Mouse (Mus musculus) heart, embryonic 12.5 days (tissue): ENCODE measurements at regions not wholly inside any gene's neighbourhood (a gene's known extent, or its start where the extent isn't known, plus 50 kb on each side); places are given as distances from the start of the nearest gene placed in this dataset.

Experiments
- ATAC-seq: fragments of 200-750 bp; cut with Nextera tagmentation; 2 replicates; pipeline ENCODE4 v1.8.0; 2017; ENCODE audit warnings: moderate TSS enrichment, moderate library complexity; ENCODE audit not compliant: insufficient number of reproducible peaks, low FRiP score
- H3K27ac ChIP-seq: fragments of 300-500 bp; sonication (generic); 2 replicates; pipeline ENCODE4 v1.5.1; 2016; ENCODE audit warnings: mild to moderate bottlenecking, moderate library complexity; ENCODE audit not compliant: poor library complexity, severe bottlenecking
- H3K27me3 ChIP-seq: fragments of 300-500 bp; sonication (generic); replicated peaks from 2 replicates; pipeline ENCODE4 v1.6.1; 2016; ENCODE audit warnings: mild to moderate bottlenecking, moderate library complexity
- H3K36me3 ChIP-seq: fragments of 300-500 bp; sonication (generic); 2 replicates; pipeline ENCODE4 v1.6.1; 2016; ENCODE audit warnings: mild to moderate bottlenecking, moderate library complexity
- H3K4me1 ChIP-seq: fragments of 300-500 bp; sonication (generic); replicated peaks from 2 replicates; pipeline ENCODE4 v1.6.1; 2016; ENCODE audit warnings: mild to moderate bottlenecking
- H3K4me2 ChIP-seq: fragments of 300-500 bp; sonication (generic); 2 replicates; pipeline ENCODE4 v1.6.1; 2016; ENCODE audit warnings: mild to moderate bottlenecking, moderate library complexity
- H3K4me3 ChIP-seq: fragments of 300-500 bp; sonication (generic); 2 replicates; pipeline ENCODE4 v1.5.1; 2016; ENCODE audit warnings: mild to moderate bottlenecking
- H3K9ac ChIP-seq: fragments of 300-500 bp; sonication (generic); 2 replicates; pipeline ENCODE4 v1.6.1; 2016; ENCODE audit warnings: mild to moderate bottlenecking, moderate library complexity
- H3K9me3 ChIP-seq: fragments of 300-500 bp; sonication (generic); replicated peaks from 2 replicates; pipeline ENCODE4 v1.6.1; 2016; ENCODE audit warnings: mild to moderate bottlenecking, moderate library complexity
- WGBS: fragments of 180-500 bp; shearing (Covaris S2); methylation state at CpG from one replicate; pipeline ENCODE4 v1.1.7; 2016; 5-methylcytosine and 5-hydroxymethylcytosine counted together

DNA sequence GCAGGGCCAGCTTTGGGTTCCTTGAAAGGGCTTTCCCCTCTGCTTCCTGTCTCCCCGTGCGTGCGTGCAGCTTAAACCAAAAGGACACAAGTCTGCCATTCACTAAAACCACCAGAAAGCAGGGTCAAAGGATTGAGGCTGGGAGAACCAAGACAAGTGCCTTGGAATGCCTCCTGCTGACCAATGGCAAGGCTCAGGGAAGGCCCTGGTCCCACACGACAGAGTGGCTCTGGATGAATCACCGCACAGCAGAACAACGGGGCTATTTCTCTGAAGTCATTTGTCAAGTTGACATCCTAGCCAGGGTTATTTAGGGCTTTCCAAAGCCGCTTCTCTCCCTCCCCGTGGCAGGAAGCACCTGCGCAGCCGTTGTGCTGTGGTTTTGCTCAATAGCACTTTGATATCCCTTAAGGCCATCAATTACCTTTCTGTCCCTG is 131.3 kb upstream of the Serp2 start:
- Histone ChIP-seq H3K4me3 (no peak overlapping the region), H3K27me3 (no peaks in the 10 kb centered on the region), H3K4me1 (peaks cover 31% of the 10 kb centered on the region), H3K27ac (no peak overlapping the region), H3K9ac (no peak overlapping the region), H3K9me3 (no peaks in the 10 kb centered on the region), H3K4me2 (no peak overlapping the region), H3K36me3 (no peaks in the 10 kb centered on the region)
- WGBS: 23% methylated on average over 10 of the region's 10 CpGs
- ATAC-seq: no peak

DNA sequence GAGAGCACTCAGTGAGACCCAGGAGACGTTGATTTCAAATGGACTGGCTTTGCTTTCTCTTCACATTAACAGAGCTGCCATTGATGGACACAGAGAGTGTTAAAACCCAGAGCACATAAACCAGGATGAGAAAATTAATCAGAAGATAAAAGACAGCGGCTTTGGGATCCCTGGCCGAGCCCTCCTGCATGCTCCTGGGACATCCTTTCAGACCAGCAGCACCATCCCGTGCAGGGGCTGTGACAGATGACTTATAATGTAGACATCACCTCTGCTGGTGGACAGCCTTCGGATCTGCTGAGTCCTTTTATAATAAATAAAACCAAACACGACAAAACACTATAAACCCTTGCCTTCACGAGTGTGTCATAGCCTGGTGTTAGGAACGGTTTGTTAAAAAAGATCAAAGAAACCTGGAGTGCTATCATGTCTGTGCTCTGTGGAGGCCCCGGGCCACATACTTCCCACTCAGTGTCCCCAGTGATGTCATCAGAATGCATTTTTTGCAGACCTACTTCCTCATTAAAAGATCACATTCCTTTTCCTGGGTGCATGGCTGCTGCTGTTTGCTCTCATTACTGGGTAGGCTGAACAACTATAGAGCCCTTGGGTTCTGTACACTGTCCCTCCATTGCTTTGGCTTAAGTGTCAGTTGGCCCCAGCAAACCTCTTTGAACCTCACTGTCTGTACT is 130.2 kb upstream of the Serp2 start:
- H3K27me3 ChIP-seq: no peaks in the 10 kb centered on the region
- H3K36me3 ChIP-seq: no peaks in the 10 kb centered on the region
- H3K4me1 ChIP-seq: peaks cover 33% of the 10 kb centered on the region
- H3K9ac ChIP-seq: no peak overlapping the region
- H3K9me3 ChIP-seq: no peaks in the 10 kb centered on the region
- H3K4me3 ChIP-seq: no peak overlapping the region
- ATAC-seq: no peak
- 47% methylated on average over 9 of the region's 9 CpGs for WGBS
- no peak overlapping the region for H3K27ac ChIP-seq
- no peak overlapping the region for H3K4me2 ChIP-seq

DNA sequence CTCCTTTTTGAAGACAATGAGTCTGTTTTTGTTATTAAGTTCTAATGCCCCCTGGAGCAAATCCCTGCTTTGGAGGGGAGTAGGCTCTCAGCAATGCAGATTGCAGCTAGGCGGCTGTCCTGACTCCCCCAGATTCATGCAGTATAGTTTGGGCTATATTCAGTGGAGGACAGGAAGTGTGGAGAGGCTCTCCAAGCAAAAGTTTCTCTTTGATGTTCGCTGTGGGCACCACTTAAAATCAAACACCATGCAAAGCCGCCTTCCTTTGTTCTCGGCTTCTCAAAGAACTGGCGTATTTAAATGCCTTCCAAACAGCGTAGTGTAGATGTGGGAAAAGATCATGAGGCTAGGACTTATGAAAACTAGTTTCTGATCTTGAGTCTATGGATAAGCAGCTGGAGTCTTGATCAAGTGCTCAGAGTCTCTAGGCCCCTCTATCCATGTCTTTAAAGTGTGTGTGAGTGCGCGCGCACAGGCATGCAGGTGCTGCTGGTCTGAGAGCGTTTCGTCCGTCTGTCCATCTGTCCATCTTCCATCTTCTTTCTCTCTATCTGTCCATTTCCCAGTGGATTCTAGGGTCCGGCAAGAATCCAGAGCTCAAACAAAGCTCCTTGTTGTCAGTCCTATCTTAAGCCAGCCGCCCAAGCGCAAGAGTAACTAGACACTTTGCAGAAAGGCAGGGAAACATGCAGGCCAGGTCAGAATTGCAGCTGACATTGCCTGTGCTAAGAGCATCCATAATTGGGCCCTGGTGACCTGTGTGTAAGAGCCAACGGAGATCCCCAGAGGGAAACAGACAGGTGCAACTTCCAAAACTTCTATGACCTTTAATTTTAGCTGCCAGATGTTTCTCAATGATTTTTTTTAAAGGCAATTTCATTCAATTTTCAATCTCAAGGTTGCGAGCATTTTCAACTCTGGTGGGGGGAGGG is 129.4 kb upstream of the Serp2 start:
- H3K9me3 ChIP-seq: no peaks in the 10 kb centered on the region
- no peak overlapping the region for H3K9ac ChIP-seq
- H3K4me3 ChIP-seq: no peak overlapping the region
- no peak for ATAC-seq
- H3K27me3 ChIP-seq: no peaks in the 10 kb centered on the region
- no peaks in the 10 kb centered on the region for H3K36me3 ChIP-seq
- WGBS: 60% methylated on average over 17 of the region's 17 CpGs
- H3K27ac ChIP-seq: no peak overlapping the region
- no peak overlapping the region for H3K4me2 ChIP-seq
- peaks cover 41% of the 10 kb centered on the region for H3K4me1 ChIP-seq

DNA sequence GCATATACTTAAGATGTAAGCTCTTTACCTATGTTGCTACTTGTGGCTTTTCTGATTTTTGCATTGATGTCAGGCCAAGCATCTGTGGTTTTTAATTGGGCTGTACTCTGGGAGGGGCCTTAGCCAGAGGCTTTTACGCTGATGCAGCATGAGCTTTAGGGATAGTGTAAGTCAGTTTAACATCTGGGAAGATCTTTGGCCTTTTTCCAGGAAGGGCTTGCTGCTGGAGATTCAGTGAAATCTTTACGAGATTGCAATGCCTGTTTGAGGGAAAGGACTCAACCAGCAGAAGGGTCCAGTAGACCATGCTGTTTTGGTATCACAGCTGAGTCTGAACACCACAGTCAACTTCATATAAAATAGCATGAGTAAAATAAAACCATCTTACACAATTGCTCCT is 127.6 kb upstream of the Serp2 start:
- no peaks in the 10 kb centered on the region for H3K9me3 ChIP-seq
- no peak overlapping the region for H3K9ac ChIP-seq
- ATAC-seq: no peak
- H3K4me3 ChIP-seq: no peak overlapping the region
- H3K36me3 ChIP-seq: no peaks in the 10 kb centered on the region
- H3K4me2 ChIP-seq: no peak overlapping the region
- peaks cover 41% of the 10 kb centered on the region for H3K4me1 ChIP-seq
- WGBS: 73% methylated on average over 2 of the region's 2 CpGs
- H3K27me3 ChIP-seq: no peaks in the 10 kb centered on the region
- H3K27ac ChIP-seq: no peak overlapping the region

DNA sequence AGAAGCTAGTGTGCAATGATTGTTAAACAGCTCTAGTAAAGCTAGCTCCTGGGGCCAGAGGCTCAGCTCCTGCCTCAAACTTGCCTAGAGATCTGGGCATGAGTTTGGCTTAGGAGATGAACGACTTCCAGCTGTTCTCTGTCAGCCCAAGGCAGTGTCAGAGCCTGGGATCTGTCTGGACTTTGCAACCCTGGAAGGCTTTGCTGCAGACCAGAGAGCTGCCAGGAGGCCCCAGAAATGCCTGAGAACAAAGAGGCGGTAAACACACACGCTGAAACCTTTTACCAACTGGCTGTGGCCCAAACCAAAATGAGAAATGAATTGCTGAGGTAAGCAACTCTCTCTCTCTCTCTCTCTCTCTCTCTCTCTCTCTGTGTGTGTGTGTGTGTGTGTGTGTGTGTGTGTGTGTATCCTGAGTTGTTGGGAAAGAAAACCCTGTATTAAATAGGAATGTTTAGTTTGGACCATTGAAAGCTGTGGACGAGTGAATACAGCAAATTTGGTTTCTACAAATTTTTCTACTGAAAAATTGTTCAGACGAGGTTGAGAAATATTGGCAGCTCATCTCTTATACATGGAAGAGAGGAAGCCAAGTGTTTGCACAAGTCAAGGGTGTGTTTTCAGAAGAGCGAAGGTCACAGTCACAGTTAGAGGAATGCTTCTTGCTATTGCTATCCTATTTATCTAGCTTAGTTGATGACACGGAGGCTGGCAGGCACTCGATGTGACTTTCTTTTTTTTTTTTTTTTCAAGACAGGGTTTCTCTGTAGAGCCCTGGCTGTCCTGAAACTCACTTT is 125.1 kb upstream of the Serp2 start:
- WGBS: 34% methylated on average over 8 of the region's 8 CpGs
- H3K9ac ChIP-seq: no peak overlapping the region
- peaks cover 22% of the 10 kb centered on the region for H3K4me1 ChIP-seq

DNA sequence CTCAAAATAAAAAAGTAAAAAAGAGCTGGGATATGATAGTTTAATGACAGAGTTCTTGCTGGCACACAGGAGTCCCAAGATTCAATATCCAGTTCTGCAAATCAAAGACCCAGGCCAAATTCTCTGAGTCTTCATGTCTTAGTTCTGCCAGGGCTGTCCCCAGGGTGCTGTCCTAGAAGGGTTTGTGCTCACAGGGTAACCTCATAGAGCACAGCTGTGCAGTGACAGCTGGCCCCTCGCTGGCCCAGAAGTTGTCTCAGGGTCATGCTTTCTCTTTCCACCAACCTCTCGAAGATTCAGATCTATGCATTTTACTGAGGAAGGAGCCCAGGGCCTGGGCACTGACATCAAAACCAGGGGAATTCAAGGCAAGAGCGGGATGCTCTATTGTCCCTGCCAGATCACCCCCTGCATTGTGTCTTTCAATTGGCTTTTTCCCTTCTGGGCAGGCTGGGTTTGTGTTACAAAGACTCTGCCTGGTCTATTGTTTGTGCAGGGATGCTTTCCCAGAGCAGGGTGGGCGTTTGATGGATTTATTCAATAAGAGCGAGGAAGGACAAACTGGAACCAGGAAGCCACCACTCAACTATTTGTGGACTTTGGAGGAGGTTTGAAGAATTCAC is 121.9 kb upstream of the Serp2 start:
- no peaks in the 10 kb centered on the region for H3K9me3 ChIP-seq
- no peak overlapping the region for H3K4me2 ChIP-seq
- no peak for ATAC-seq
- no peaks in the 10 kb centered on the region for H3K36me3 ChIP-seq
- WGBS: 69% methylated on average over 5 of the region's 5 CpGs
- H3K27me3 ChIP-seq: no peaks in the 10 kb centered on the region
- H3K27ac ChIP-seq: no peak overlapping the region
- H3K4me3 ChIP-seq: no peak overlapping the region
- peaks cover 28% of the 10 kb centered on the region for H3K4me1 ChIP-seq
- no peak overlapping the region for H3K9ac ChIP-seq

More for the DNA sequence above, 125.1 kb upstream of the Serp2 start:
- Histone ChIP-seq H3K27ac (peak overlapping the region; percentile 65), H3K27me3 (no peaks in the 10 kb centered on the region), H3K4me2 (no peak overlapping the region), H3K4me3 (no peak overlapping the region), H3K9me3 (no peaks in the 10 kb centered on the region), H3K36me3 (no peaks in the 10 kb centered on the region)
- ATAC-seq: peak; percentile 42; the same call in 1 of the 2 replicates

DNA sequence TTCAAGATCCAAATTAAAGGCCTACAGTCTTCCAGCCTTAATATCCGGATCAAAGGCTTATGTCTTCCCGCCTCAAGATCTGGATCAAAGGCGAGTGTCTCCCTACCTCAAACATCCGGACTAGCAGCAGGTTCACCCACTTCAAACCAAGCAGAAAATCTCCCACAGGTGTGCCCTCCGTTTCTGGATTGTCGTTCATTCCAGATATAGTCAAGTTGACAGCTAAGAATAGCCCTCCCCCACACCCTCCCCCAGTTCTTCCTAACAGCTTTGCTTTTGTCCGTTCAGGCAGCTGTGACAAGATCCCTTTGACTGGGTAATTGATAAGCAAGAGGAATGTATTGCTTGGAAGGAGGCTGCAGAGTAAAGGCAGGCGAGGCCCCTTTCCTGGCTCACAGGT is 118.3 kb upstream of the Serp2 start:
- Histone ChIP-seq H3K9me3 (no peaks in the 10 kb centered on the region), H3K36me3 (no peaks in the 10 kb centered on the region), H3K9ac (no peak overlapping the region), H3K4me2 (peak overlapping the region; percentile 9; the same call in 1 of the 2 replicates), H3K4me1 (peaks cover 30% of the 10 kb centered on the region), H3K27me3 (no peaks in the 10 kb centered on the region), H3K4me3 (no peak overlapping the region), H3K27ac (peak overlapping the region; percentile 41; the same call in 1 of the 2 replicates)
- WGBS: 20% methylated on average over 8 of the region's 8 CpGs
- no peak for ATAC-seq

DNA sequence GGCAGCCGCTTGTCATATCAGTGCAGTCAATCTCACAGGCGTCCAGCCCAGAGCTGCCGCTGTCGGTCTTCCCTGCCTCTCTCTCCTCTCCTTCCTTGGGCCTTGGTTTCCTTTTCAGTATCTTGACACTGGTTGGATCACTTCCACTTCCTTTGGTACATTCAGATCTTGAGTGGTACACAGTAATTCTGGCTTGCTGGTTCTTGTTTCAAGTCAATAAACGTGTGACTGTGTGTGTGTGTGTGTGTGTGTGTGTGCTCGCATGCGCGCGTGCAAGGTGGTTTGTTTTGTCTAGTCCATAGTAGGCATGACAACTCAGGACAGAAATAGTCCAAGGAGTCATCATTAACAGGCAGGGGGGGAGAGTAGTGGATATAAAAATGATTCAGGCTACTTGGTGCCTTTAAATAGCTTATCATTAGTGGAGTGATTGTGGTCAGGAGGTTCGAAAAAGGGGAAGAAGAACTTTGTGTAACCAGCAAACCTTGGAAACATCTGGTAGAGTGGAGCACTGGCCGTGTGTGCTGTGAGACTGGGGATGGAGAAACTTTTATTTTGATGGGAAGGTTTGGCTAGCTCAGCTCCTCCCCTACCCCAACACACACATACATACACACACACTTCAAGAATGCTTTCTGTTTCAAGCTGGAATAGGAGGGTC is 117.1 kb upstream of the Serp2 start:
- no peak for ATAC-seq
- Histone ChIP-seq H3K27me3 (no peaks in the 10 kb centered on the region), H3K4me1 (peaks cover 30% of the 10 kb centered on the region), H3K4me2 (no peak overlapping the region), H3K9ac (no peak overlapping the region), H3K4me3 (no peak overlapping the region), H3K9me3 (no peaks in the 10 kb centered on the region), H3K36me3 (no peaks in the 10 kb centered on the region), H3K27ac (peak overlapping the region; percentile 24; the same call in 1 of the 2 replicates)
- 42% methylated on average over 11 of the region's 11 CpGs for WGBS

DNA sequence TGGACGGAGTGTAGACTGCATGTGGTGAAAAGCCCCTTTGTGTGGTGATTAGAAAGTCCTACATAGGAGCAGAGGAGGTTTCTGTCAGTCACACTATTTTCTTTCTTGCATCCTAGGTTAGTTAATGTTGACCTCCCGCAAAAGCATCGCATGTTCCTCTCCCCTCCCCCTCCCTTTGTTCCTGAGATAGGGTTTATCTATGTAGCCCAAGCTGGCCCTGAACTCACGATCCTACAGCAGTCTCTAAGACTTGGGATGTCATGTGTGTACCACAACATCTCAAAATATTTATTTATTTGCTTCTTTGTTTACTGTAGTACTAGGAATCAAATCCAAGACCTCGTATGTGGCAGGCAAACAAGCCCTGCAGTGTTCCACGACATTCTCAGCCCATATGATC is 116.2 kb upstream of the Serp2 start:
- 57% methylated on average over 6 of the region's 6 CpGs for WGBS
- Histone ChIP-seq H3K9ac (no peak overlapping the region), H3K36me3 (no peaks in the 10 kb centered on the region), H3K27ac (no peak overlapping the region), H3K4me2 (no peak overlapping the region), H3K27me3 (no peaks in the 10 kb centered on the region), H3K4me3 (no peak overlapping the region), H3K4me1 (peaks cover 30% of the 10 kb centered on the region), H3K9me3 (no peaks in the 10 kb centered on the region)
- no peak for ATAC-seq

DNA sequence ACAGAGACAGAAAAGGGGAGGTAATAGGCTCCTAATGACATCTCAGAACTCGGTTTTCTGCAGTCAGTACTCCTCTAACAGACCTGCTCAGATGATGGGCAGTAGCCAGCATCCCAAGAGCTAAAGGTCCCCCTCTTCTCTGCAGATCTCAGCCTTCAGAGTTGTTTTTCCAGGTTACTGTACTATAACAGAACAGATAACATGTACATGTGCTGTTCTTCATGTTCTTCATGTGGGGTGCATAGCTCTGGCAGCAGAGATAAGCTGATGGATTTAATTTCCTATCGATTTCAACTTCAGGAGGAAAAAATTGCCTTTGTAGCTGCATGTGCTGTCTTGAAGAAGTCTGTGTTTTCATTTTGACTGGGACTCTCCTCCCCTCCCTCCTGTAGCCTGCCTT is 115.8 kb upstream of the Serp2 start:
- no peaks in the 10 kb centered on the region for H3K27me3 ChIP-seq
- no peak overlapping the region for H3K4me2 ChIP-seq
- no peak overlapping the region for H3K27ac ChIP-seq
- H3K4me3 ChIP-seq: no peak overlapping the region
- H3K9me3 ChIP-seq: no peaks in the 10 kb centered on the region
- WGBS: 59% methylated on average over 2 of the region's 2 CpGs
- H3K4me1 ChIP-seq: peaks cover 30% of the 10 kb centered on the region
- no peaks in the 10 kb centered on the region for H3K36me3 ChIP-seq
- ATAC-seq: no peak
- no peak overlapping the region for H3K9ac ChIP-seq
